In genomic region chr12:112847880-112848279, GRCm38 (mm10) we compare ENCODE assay signal across 30 mouse cellular contexts. TPM values are rescaled to one million over a fixed set of nuclear protein-coding genes. Genes with fewer than 3 reads are reported as not detected.
DNase-seq lines count a peak whose midpoint lies in the region; ATAC-seq and TF ChIP-seq lines count a peak whose summit lies in the region.
"Had no signal": no experiment of that assay in that cellular context is flagged by ENCODE, and none has a peak within 500 bp of the region (broad histone marks: within the 10 kb centered on the region; RNA-seq: fewer than 3 reads in every experiment).

No protein-coding gene starts in this region.

- H3K9me3 ChIP-seq in hindbrain, embryonic 16.5 days (ENCODE audit: control insufficient read depth, low read length) = no peaks in the 10 kb centered on the region
- H3K9me3 ChIP-seq: embryonic facial prominence, embryonic 13.5 days; embryonic facial prominence, embryonic 15.5 days; forebrain, embryonic 10.5 days; forebrain, embryonic 12.5 days; G1E had no signal

- H3K4me1 ChIP-seq in hindbrain, embryonic 16.5 days (ENCODE audit: control insufficient read depth, insufficient read depth, low read depth, low read length) = no peaks in the 10 kb centered on the region
- H3K4me1 ChIP-seq: embryonic facial prominence, embryonic 13.5 days; embryonic facial prominence, embryonic 15.5 days; forebrain, embryonic 10.5 days; forebrain, embryonic 12.5 days had no signal

- WGBS in hindbrain, embryonic 16.5 days = 96% methylated on average over 2 of the region's 2 CpGs

- intact Hi-C loops in gastrocnemius, adult 2 months (cut with DNase I) = no loop called here

- no peaks in the 10 kb centered on the region for H3K36me3 ChIP-seq in hindbrain, embryonic 16.5 days (ENCODE audit: control insufficient read depth, insufficient read depth, low read length)
- H3K36me3 ChIP-seq: embryonic facial prominence, embryonic 13.5 days; embryonic facial prominence, embryonic 15.5 days; forebrain, embryonic 10.5 days; forebrain, embryonic 12.5 days; G1E had no signal

- no peak overlapping the region for H3K9ac ChIP-seq in hindbrain, embryonic 16.5 days (ENCODE audit: low read depth, low read length)
- H3K9ac ChIP-seq: embryonic facial prominence, embryonic 13.5 days; embryonic facial prominence, embryonic 15.5 days; forebrain, embryonic 12.5 days had no signal

- no peak overlapping the region for H3K4me2 ChIP-seq in hindbrain, embryonic 16.5 days (ENCODE audit: low read length)
- H3K4me2 ChIP-seq: embryonic facial prominence, embryonic 13.5 days; embryonic facial prominence, embryonic 15.5 days; forebrain, embryonic 12.5 days had no signal

- 0 out of 2 replicates have a peak, but pooled peaks have one; percentile 40 for ATAC-seq in common myeloid progenitor, adult 5-6 weeks (replicated peaks; ENCODE audit: low read depth, poor library complexity, severe bottlenecking)
- ATAC-seq in megakaryocyte progenitor cell, adult 5-6 weeks (replicated peaks; ENCODE audit: poor library complexity) = 0 out of 2 replicates have a peak, but pooled peaks have one; percentile 38
- no peak for ATAC-seq in hindbrain, embryonic 16.5 days
- ATAC-seq: activated CD4-positive, CD25-positive, alpha-beta regulatory T cell, adult 4 months; CD4-positive, CD25-positive, alpha-beta regulatory T cell, adult 4 months; forebrain, embryonic 14.5 days; forebrain, embryonic 16.5 days; Patski had no signal

- peak; percentile 28 for DNase-seq in induced T-regulatory cell, adult 2 months (ENCODE audit: low read depth)
- peak; percentile 16 for DNase-seq in naive thymus-derived CD4-positive, alpha-beta T cell, adult 2 months (ENCODE audit: low read depth)
- DNase-seq in liver = no peak
- no peak for DNase-seq in gastrocnemius, adult 2 months
- DNase-seq in neural tube, embryonic 10.5 days (ENCODE audit: extremely low spot score, low spot score) = no peak
- DNase-seq: adrenal gland, adult 8-10 months; adrenal gland, postnatal 14 days; adrenal gland, postnatal 36 days; B cell, adult 2 months; cerebellum, adult 11-12 months; cerebellum, adult 2 months; cerebellum, adult 9-10 months; cerebellum, postnatal 10 days; cerebellum, postnatal 25 days; embryo, embryonic 11 days had no signal

- H3K27me3 ChIP-seq in hindbrain, embryonic 16.5 days (replicated peaks; ENCODE audit: control insufficient read depth, insufficient read depth, low read length) = no peaks in the 10 kb centered on the region
- H3K27me3 ChIP-seq: CH12.LX; embryonic facial prominence, embryonic 13.5 days; embryonic facial prominence, embryonic 15.5 days; forebrain, embryonic 12.5 days; Patski had no signal

- no peak overlapping the region for H3K27ac ChIP-seq in hindbrain, embryonic 16.5 days (ENCODE audit: low read depth, low read length)
- no peak overlapping the region for H3K27ac ChIP-seq in gastrocnemius, adult 2 months
- H3K27ac ChIP-seq: embryonic facial prominence, embryonic 13.5 days; embryonic facial prominence, embryonic 15.5 days; forebrain, embryonic 10.5 days; forebrain, embryonic 12.5 days had no signal

- TF ChIP-seq CTCF in gastrocnemius, adult 2 months (IDR thresholded peaks at IDR 0.05) = no peak

- no peak overlapping the region for H3K4me3 ChIP-seq in hindbrain, embryonic 16.5 days (ENCODE audit: low read length)
- no peak overlapping the region for H3K4me3 ChIP-seq in gastrocnemius, adult 2 months
- H3K4me3 ChIP-seq: embryonic facial prominence, embryonic 13.5 days; embryonic facial prominence, embryonic 15.5 days; erythroblast, embryonic 14.5 days; forebrain, embryonic 10.5 days; forebrain, embryonic 12.5 days had no signal

RNA-seq across cellular contexts. Expression of gene Cdca4, which starts 18.7 kb away (rescaled TPM):
- total RNA-seq in common myeloid progenitor, adult 5-6 weeks (2017) = 59.4 and 64.7 TPM in 2 replicates
- total RNA-seq in megakaryocyte progenitor cell, adult 5-6 weeks (2015) = 64.3 and 68.9 TPM in 2 replicates
- 56.8 and 63.6 TPM in 2 replicates for total RNA-seq in megakaryocyte progenitor cell, adult 5-6 weeks (2017)
- polyA plus RNA-seq in hindbrain, embryonic 16.5 days (2015; fragmentation: Nextera tagmentation; extraction: Ambion mirVana) = 31.3 and 36.7 TPM in 2 replicates
- 1 to 10 TPM; 3.0 to 3.1 TPM for total RNA-seq in gastrocnemius, adult 2 months (2021)

RNA-seq across cellular contexts. Expression of gene Gpr132, which starts 20.1 kb away (rescaled TPM):
- total RNA-seq in common myeloid progenitor, adult 5-6 weeks (2017) = 5.4 and 9.3 TPM in 2 replicates
- 11.4 and 14.1 TPM in 2 replicates for total RNA-seq in megakaryocyte progenitor cell, adult 5-6 weeks (2015)
- 5.7 and 6.1 TPM in 2 replicates for total RNA-seq in megakaryocyte progenitor cell, adult 5-6 weeks (2017)
- polyA plus RNA-seq in hindbrain, embryonic 16.5 days (2015; fragmentation: Nextera tagmentation; extraction: Ambion mirVana) = 0.08 TPM in 1 of 2 replicates, not detected in the other
- under 1 TPM in 1 of 2 experiments, not detected in 1; 0.14 TPM for total RNA-seq in gastrocnemius, adult 2 months (2021)
- polyA plus RNA-seq: embryonic facial prominence, embryonic 13.5 days; forebrain, embryonic 12.5 days; forebrain, embryonic 14.5 days; forebrain, embryonic 16.5 days; Patski had no signal

RNA-seq across cellular contexts. Expression of gene Clba1, which starts 39.1 kb away (rescaled TPM):
- 0.18 TPM in 1 of 2 replicates, not detected in the other for total RNA-seq in common myeloid progenitor, adult 5-6 weeks (2017)
- total RNA-seq in megakaryocyte progenitor cell, adult 5-6 weeks (2015) = 0.39 and 0.52 TPM in 2 replicates
- total RNA-seq in megakaryocyte progenitor cell, adult 5-6 weeks (2017) = 0.87 and 1.0 TPM in 2 replicates
- polyA plus RNA-seq in hindbrain, embryonic 16.5 days (2015; fragmentation: Nextera tagmentation; extraction: Ambion mirVana) = 21.7 and 24.2 TPM in 2 replicates
- under 1 TPM; 0.20 to 0.36 TPM for total RNA-seq in gastrocnemius, adult 2 months (2021)
- polyA plus RNA-seq: erythroblast, embryonic 14.5 days had no signal

RNA-seq across cellular contexts. Expression of gene Ahnak2, which starts 45.4 kb away (rescaled TPM):
- total RNA-seq in common myeloid progenitor, adult 5-6 weeks (2017) = not detected in 2 replicates
- not detected in 2 replicates for total RNA-seq in megakaryocyte progenitor cell, adult 5-6 weeks (2015)
- total RNA-seq in megakaryocyte progenitor cell, adult 5-6 weeks (2017) = not detected in 2 replicates
- polyA plus RNA-seq in hindbrain, embryonic 16.5 days (2015; fragmentation: Nextera tagmentation; extraction: Ambion mirVana) = 3.4 and 3.7 TPM in 2 replicates
- total RNA-seq in gastrocnemius, adult 2 months (2021) = 1 to 10 TPM; 5.0 to 8.5 TPM
- polyA plus RNA-seq: activated CD4-positive, CD25-positive, alpha-beta regulatory T cell, adult 4 months; CD4-positive, CD25-positive, alpha-beta regulatory T cell, adult 4 months had no signal

Comparison
In these comparisons a context has a peak if more than half of its experiments do, and no peak if none do; other contexts are left out.
1. DNase-seq: peak in induced T-regulatory cell, adult 2 months (single experiment) and naive thymus-derived CD4-positive, alpha-beta T cell, adult 2 months (single experiment); none in liver (single experiment), gastrocnemius, adult 2 months (single experiment) and neural tube, embryonic 10.5 days (single experiment).
2. RNA of gene Cdca4, which starts 18.7 kb away (total RNA-seq): 59.4 to 64.7 TPM in common myeloid progenitor, adult 5-6 weeks and 56.8 to 68.9 TPM in megakaryocyte progenitor cell, adult 5-6 weeks; 3.0 to 3.1 TPM in gastrocnemius, adult 2 months; every median in the first group is over 10 times any median in the second.